Mouse (Mus musculus) forebrain, embryonic 16.5 days (tissue): ENCODE data around the gene Defa30. TPM values are rescaled to one million over a fixed set of nuclear protein-coding genes. Genes with fewer than 3 reads are reported as not detected.
"Not testable (repeated sequence)": the region's sequence is repeated elsewhere in the genome, so short reads cannot be mapped to it uniquely, and the experiment has no call there.

Experiments
- ATAC-seq: fragments of 200-750 bp; cut with Nextera tagmentation; 2 replicates; pipeline ENCODE4 v1.8.0; 2017; ENCODE audit warnings: mild to moderate bottlenecking, moderate library complexity
- H3K27ac ChIP-seq: fragments of 300-500 bp; sonication (generic); 2 replicates; pipeline ENCODE4 v1.5.1; 2014; ENCODE audit warnings: low read length, control low read depth
- H3K27me3 ChIP-seq: fragments of 300-500 bp; sonication (generic); replicated peaks from 2 replicates; pipeline ENCODE4 v1.6.1; 2014; ENCODE audit warnings: low read length; ENCODE audit not compliant: control insufficient read depth, insufficient read depth
- H3K36me3 ChIP-seq: fragments of 300-500 bp; sonication (generic); 2 replicates; pipeline ENCODE4 v1.6.1; 2014; ENCODE audit not compliant: control insufficient read depth, insufficient read depth
- H3K4me1 ChIP-seq: fragments of 300-500 bp; sonication (generic); replicated peaks from 2 replicates; pipeline ENCODE4 v1.6.1; 2014; ENCODE audit warnings: low read length; ENCODE audit not compliant: control insufficient read depth, insufficient read depth
- H3K4me2 ChIP-seq: fragments of 300-500 bp; sonication (generic); 2 replicates; pipeline ENCODE4 v1.6.1; 2014; ENCODE audit warnings: mild to moderate bottlenecking, low read length, control low read depth
- H3K4me3 ChIP-seq: fragments of 300-500 bp; sonication (generic); replicated peaks from 2 replicates; pipeline ENCODE4 v1.5.1; 2014; ENCODE audit warnings: mild to moderate bottlenecking, low read length, control low read depth
- H3K9ac ChIP-seq: fragments of 300-500 bp; sonication (generic); replicated peaks from 2 replicates; pipeline ENCODE4 v1.6.1; 2014; ENCODE audit warnings: low read depth, low read length, control low read depth
- H3K9me3 ChIP-seq: fragments of 300-500 bp; sonication (generic); 2 replicates; pipeline ENCODE4 v1.6.1; 2016; ENCODE audit warnings: low read length; ENCODE audit not compliant: control insufficient read depth
- WGBS: fragments of 180-500 bp; shearing (Covaris S2); extraction: QIAGEN DNeasy Blood & Tissue Kit; methylation state at CpG from one replicate; pipeline ENCODE4 v1.1.7; 2014; 5-methylcytosine and 5-hydroxymethylcytosine counted together
- polyA plus RNA-seq: library from polyadenylated mRNA; unstranded; fragments of >200 nt; fragmentation: Nextera tagmentation; extraction: Ambion mirVana; gene quantifications from 2 replicates; pipeline ENCODE4 v1.2.1, GENCODE M21; 2015

The Defa30 gene
- not detected in 2 replicates for polyA plus RNA-seq

- H3K9ac ChIP-seq, ATAC-seq, H3K27ac ChIP-seq, H3K4me1 ChIP-seq, H3K9me3 ChIP-seq, H3K36me3 ChIP-seq, H3K4me3 ChIP-seq, H3K4me2 ChIP-seq, H3K27me3 ChIP-seq: not testable (repeated sequence)
- 47% methylated on average over 3 of the region's 3 CpGs for WGBS
Measured at GRCm38 (mm10) chr8:21134342-21134741, at the start of gene Defa30. TSS of gene Defa30 (plus strand) at chr8:21134642.

- 49% methylated on average over 4 of the region's 4 CpGs for WGBS
- H3K27ac ChIP-seq = no peak overlapping the region
- H3K36me3 ChIP-seq = no peaks in the 10 kb centered on the region
- H3K4me2 ChIP-seq = no peak overlapping the region
- ATAC-seq = no peak
- H3K27me3 ChIP-seq = no peaks in the 10 kb centered on the region
- H3K4me1 ChIP-seq = no peaks in the 10 kb centered on the region
- no peak overlapping the region for H3K4me3 ChIP-seq
- H3K9ac ChIP-seq = no peak overlapping the region
- no peaks in the 10 kb centered on the region; the same call in 1 of the 2 replicates for H3K9me3 ChIP-seq
Measured at GRCm38 (mm10) chr8:21093106-21093505, 41.3 kb upstream of the Defa30 start.

DNA sequence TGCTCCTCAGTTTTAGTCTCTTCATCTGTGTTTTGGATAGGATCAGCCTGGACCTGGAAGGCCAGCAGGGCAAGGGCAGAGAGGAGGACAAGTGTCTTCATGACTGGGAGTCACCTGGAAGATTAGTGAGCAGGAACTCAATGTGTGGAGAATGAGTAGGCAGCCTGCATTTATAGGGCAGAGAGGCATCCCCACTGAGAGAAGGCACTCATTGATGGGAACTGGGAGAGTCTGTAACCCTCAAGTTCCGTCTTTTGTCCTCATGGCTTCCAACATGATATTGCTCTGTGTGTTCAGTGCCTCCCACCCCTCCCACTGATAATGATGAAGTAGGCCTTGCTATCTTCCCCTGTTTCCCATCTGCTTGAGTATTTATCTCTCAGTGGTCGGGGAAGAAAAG is 38.5 kb upstream of the Defa30 start, which contains the start of gene Gm14851:
Gene Gm14851 (minus strand): TSS at position 101 of the 400 bp plus-strand sequence.
- not testable (repeated sequence) for H3K4me2 ChIP-seq, H3K4me1 ChIP-seq

DNA sequence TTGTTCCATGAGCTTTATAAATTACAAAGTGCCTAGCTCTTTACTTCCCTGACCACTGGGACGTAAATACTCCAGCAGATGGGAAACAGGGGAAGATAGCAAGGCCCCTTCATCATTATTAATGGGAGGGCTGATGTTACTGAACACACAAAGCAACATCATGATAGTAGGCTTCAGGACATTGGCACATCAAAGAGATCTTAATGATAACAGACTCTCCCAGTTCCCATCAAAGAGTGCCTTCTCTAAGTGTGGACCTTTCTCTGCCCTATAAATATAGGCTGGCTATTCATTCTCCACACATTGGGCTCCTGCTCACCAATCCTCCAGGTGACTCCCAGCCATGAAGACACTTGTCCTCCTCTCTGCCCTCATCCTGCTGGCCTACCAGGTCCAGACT is 27.5 kb downstream of the Defa30 start, which contains the start of gene Defa22:
Gene Defa22 (plus strand): TSS at position 301 of the 400 bp plus-strand sequence.
- H3K27ac ChIP-seq, ATAC-seq, H3K9me3 ChIP-seq, H3K36me3 ChIP-seq, H3K4me1 ChIP-seq, H3K9ac ChIP-seq, H3K4me3 ChIP-seq, H3K4me2 ChIP-seq, H3K27me3 ChIP-seq: not testable (repeated sequence)
- WGBS = no CpG with 5 or more reads among the region's 1 CpGs

More for the DNA sequence above, 38.5 kb upstream of the Defa30 start, which contains the start of gene Gm14851:
- not testable (repeated sequence) for H3K4me3 ChIP-seq, H3K27ac ChIP-seq, H3K36me3 ChIP-seq, H3K9me3 ChIP-seq, H3K9ac ChIP-seq, H3K27me3 ChIP-seq, ATAC-seq
- WGBS = no CpG with 5 or more reads among the region's 2 CpGs

Other genes with a start within 250 kb of the Defa30 start
- not detected in 2 replicates for gene Defb33, start 242.0 kb upstream of the Defa30 start, polyA plus RNA-seq
- not detected in 2 replicates for gene Gm15056, start 232.0 kb upstream of the Defa30 start, polyA plus RNA-seq
- gene Gm6040, start 212.6 kb upstream of the Defa30 start, polyA plus RNA-seq = not detected in 2 replicates
- gene AY761185, start 189.9 kb upstream of the Defa30 start, polyA plus RNA-seq = not detected in 2 replicates
- gene Defa21, start 109.1 kb upstream of the Defa30 start, polyA plus RNA-seq = not detected in 2 replicates
- not detected in 2 replicates for gene Defa23, start 79.6 kb upstream of the Defa30 start, polyA plus RNA-seq
- not detected in 2 replicates for gene Defa35, start 69.6 kb upstream of the Defa30 start, polyA plus RNA-seq
- not detected in 2 replicates for gene Defa25, start 50.2 kb upstream of the Defa30 start, polyA plus RNA-seq
- not detected in 2 replicates for gene Gm14851, start 38.6 kb upstream of the Defa30 start, polyA plus RNA-seq
- gene Defa22, start 27.6 kb downstream of the Defa30 start, polyA plus RNA-seq = not detected in 2 replicates
- gene Defa31, start 57.0 kb downstream of the Defa30 start, polyA plus RNA-seq = not detected in 2 replicates
- not detected in 2 replicates for gene Gm15293, start 66.9 kb downstream of the Defa30 start, polyA plus RNA-seq
- gene Gm15292, start 115.1 kb downstream of the Defa30 start, polyA plus RNA-seq = not detected in 2 replicates
- not detected in 2 replicates for gene Defa27, start 180.9 kb downstream of the Defa30 start, polyA plus RNA-seq
- gene Defa29, start 192.4 kb downstream of the Defa30 start, polyA plus RNA-seq = not detected in 2 replicates
- not detected in 2 replicates for gene Defa2, start 243.9 kb downstream of the Defa30 start, polyA plus RNA-seq